Mouse (Mus musculus): ENCODE results near the gene Kank1. TPM values are rescaled to one million over a fixed set of nuclear protein-coding genes. Genes with fewer than 3 reads are reported as not detected.
A peak's percentile ranks its signal among the peaks of the same experiment; 100 is the strongest.

Kank1 gene
- polyA plus RNA-seq, 1 experiment from 2014 or later = 21.8 TPM

DNA sequence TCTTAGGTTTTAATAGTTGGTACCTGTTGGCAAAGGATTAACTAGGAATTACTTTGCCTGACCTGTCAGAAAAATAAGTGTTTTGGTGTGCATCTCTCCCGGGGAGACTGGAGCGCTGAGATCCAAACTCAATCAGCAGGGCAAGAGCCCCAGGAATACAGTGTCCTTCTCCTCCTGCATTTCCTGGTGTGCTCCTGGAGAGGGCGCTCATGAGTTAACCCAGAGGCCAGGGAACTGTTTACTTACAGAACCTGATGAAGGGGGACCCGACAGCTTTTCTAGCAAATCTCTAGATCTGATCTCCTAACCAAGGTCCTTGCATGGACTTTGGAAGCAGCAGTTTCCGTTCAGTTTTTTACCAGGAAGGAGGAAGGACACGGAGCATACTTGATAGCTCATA lies 90.9 kb downstream of the Kank1 start:
- Histone ChIP-seq H3K27me3 (ENCODE audit: control insufficient read depth, insufficient read depth, low read length) (no peaks in the 10 kb centered on the region), H3K9me3 (ENCODE audit: control insufficient read depth, low read depth, low read length) (no peaks in the 10 kb centered on the region), H3K9ac (replicated peaks; ENCODE audit: low read depth, low read length) (no peak overlapping the region), H3K36me3 (ENCODE audit: control insufficient read depth, insufficient read depth, low read length) (no peaks in the 10 kb centered on the region), H3K4me1 (ENCODE audit: control insufficient read depth, insufficient read depth, low read length) (no peaks in the 10 kb centered on the region), H3K27ac (ENCODE audit: low read length) (no peak overlapping the region), H3K4me2 (replicated peaks; ENCODE audit: low read depth, low read length) (no peak overlapping the region), H3K4me3 (ENCODE audit: low read depth, low read length) (no peak overlapping the region)
- 63% methylated on average over 6 of the region's 6 CpGs for WGBS
- ATAC-seq (ENCODE audit: insufficient number of reproducible peaks, insufficient read depth, low FRiP score, low read depth) = no peak

DNA sequence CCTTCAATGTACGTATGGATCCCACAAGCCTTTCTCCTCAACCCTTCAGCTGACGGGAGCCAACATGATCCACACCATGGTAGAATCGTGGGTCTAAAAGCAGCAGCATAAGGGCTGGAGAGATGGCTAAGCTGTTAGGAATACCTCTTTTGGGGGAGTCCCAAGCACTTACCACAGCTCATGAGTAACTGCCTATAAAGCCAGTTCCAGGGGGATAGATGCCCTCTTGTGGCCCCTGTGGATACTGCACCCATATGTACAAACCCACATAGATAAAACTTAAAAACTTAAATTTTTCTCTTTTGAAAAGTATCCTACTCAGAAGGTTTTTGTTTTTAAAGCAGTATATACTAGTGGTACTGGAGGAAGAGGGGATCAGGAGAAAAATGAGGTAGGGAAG lies 97.6 kb downstream of the Kank1 start:
- Histone ChIP-seq H3K36me3 (ENCODE audit: control insufficient read depth, insufficient read depth, low read length) (no peaks in the 10 kb centered on the region), H3K4me1 (ENCODE audit: control insufficient read depth, insufficient read depth, low read length) (no peaks in the 10 kb centered on the region), H3K4me2 (replicated peaks; ENCODE audit: low read depth, low read length) (no peak overlapping the region), H3K9ac (replicated peaks; ENCODE audit: low read depth, low read length) (no peak overlapping the region), H3K4me3 (ENCODE audit: low read depth, low read length) (no peak overlapping the region), H3K27ac (ENCODE audit: low read length) (no peak overlapping the region), H3K9me3 (ENCODE audit: control insufficient read depth, low read depth, low read length) (no peaks in the 10 kb centered on the region), H3K27me3 (ENCODE audit: control insufficient read depth, insufficient read depth, low read length) (no peaks in the 10 kb centered on the region)
- ATAC-seq (ENCODE audit: insufficient number of reproducible peaks, insufficient read depth, low FRiP score, low read depth) = no peak
- WGBS = 60% methylated on average over 3 of the region's 3 CpGs

DNA sequence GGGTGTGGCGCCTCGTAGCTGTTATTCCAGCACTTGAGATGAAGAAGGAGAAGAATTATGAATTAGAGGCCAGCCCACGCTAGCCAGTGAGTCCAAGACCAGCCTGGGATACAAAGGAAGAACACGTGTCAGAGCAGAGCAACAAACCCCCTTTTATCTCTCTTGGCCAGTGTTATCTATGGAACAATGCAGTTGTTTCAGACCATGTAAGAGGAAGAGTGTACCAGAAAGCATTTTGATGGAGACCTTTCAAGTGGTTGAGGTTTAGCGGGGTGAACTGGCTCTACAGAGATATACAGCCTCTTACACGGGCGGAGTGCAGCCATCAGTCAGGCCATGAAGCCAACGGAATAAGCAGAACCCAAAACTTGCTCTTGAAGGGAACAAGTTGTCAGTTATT lies 100.0 kb downstream of the Kank1 start:
- 80% methylated on average over 8 of the region's 8 CpGs for WGBS
- Histone ChIP-seq H3K27ac (ENCODE audit: low read length) (no peak overlapping the region), H3K4me2 (replicated peaks; ENCODE audit: low read depth, low read length) (no peak overlapping the region)

DNA sequence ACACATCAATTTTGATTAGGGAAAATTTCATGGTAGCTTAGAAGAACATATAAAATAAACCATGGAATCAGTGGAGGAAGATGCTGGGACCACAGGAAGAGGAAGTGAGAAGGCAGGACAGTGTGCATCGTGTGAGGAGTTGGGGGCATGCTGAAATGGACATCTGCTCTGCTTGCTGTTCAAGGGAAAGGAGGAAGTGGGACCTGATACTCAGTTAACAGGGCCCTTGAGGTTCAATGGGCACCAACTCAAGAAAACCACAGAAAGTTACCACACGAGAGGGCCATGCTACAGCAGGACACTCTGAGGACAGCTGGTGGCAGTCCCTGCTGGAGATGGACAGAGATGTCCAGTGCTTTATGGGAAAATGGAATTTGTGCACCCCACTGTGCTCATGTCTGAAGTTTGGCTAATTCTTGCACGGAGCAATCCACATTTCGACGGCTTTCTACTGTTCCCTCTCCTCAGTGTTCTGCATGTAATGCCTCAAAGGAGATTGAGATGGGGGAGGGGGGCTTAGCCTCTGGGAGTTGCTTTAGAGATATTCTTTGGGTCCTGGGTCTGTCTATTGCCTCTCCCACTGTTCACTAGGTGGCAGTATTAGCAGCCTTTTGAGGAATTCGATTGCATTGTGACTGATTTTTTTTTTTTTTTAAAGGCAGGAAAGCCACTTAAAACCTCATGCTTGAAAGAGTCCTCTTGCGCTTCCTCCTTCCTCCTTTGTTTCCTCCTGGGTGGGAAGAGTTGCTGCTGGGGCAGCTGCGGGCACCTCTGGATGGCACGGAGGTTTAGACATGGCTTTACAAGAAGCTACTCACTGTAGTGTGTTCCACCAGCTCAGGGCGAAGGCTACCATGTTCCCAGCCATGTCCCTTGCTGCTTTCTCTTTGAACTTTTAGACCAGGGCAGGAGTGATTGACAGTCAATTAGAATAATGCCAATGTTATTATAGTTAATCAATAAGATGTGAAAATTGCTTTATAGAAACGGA lies 104.2 kb downstream of the Kank1 start:
- no peak; the same call in 1 of the 2 replicates for ATAC-seq (ENCODE audit: insufficient number of reproducible peaks, insufficient read depth, low FRiP score, low read depth)
- H3K4me3 ChIP-seq (ENCODE audit: low read depth, low read length) = no peak overlapping the region
- no peaks in the 10 kb centered on the region for H3K9me3 ChIP-seq (ENCODE audit: control insufficient read depth, low read depth, low read length)
- H3K4me2 ChIP-seq (replicated peaks; ENCODE audit: low read depth, low read length) = no peak overlapping the region
- H3K9ac ChIP-seq (replicated peaks; ENCODE audit: low read depth, low read length) = no peak overlapping the region
- WGBS = 51% methylated on average over 11 of the region's 11 CpGs
- peaks cover 8% of the 10 kb centered on the region; the same call in 1 of the 2 replicates for H3K4me1 ChIP-seq (ENCODE audit: control insufficient read depth, insufficient read depth, low read length)
- no peak overlapping the region for H3K27ac ChIP-seq (ENCODE audit: low read length)
- no peaks in the 10 kb centered on the region for H3K36me3 ChIP-seq (ENCODE audit: control insufficient read depth, insufficient read depth, low read length)
- no peaks in the 10 kb centered on the region for H3K27me3 ChIP-seq (ENCODE audit: control insufficient read depth, insufficient read depth, low read length)

More for the DNA sequence above, 100.0 kb downstream of the Kank1 start:
- H3K9me3 ChIP-seq (ENCODE audit: control insufficient read depth, low read depth, low read length) = no peaks in the 10 kb centered on the region
- H3K36me3 ChIP-seq (ENCODE audit: control insufficient read depth, insufficient read depth, low read length) = no peaks in the 10 kb centered on the region
- no peak overlapping the region for H3K9ac ChIP-seq (replicated peaks; ENCODE audit: low read depth, low read length)
- ATAC-seq (ENCODE audit: insufficient number of reproducible peaks, insufficient read depth, low FRiP score, low read depth) = no peak
- no peaks in the 10 kb centered on the region for H3K27me3 ChIP-seq (ENCODE audit: control insufficient read depth, insufficient read depth, low read length)
- H3K4me1 ChIP-seq (ENCODE audit: control insufficient read depth, insufficient read depth, low read length) = no peaks in the 10 kb centered on the region
- no peak overlapping the region for H3K4me3 ChIP-seq (ENCODE audit: low read depth, low read length)

DNA sequence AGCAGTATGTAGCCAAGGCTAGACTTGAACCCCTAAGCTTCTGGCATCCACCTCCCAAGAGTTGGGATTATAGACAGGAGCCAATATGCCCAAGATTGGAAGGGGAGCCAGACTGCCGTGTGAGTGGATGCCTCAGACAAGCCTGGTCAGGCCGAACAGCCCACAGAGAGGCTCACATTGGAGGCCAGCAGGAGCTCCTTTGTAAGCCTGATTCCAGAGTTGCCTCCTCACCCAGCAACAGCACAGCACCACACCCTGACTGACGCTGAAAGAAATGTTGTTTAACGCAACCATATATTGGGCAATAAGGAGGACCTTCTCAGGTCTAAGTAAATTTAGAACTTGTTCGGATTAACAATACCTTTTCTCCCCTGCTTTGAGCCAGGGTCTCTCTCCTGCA lies 105.3 kb downstream of the Kank1 start:
- no peak for ATAC-seq (ENCODE audit: insufficient number of reproducible peaks, insufficient read depth, low FRiP score, low read depth)
- Histone ChIP-seq H3K9me3 (ENCODE audit: control insufficient read depth, low read depth, low read length) (no peaks in the 10 kb centered on the region), H3K9ac (replicated peaks; ENCODE audit: low read depth, low read length) (no peak overlapping the region), H3K27ac (ENCODE audit: low read length) (no peak overlapping the region), H3K4me1 (ENCODE audit: control insufficient read depth, insufficient read depth, low read length) (peaks cover 8% of the 10 kb centered on the region; the same call in 1 of the 2 replicates), H3K36me3 (ENCODE audit: control insufficient read depth, insufficient read depth, low read length) (no peaks in the 10 kb centered on the region), H3K4me2 (replicated peaks; ENCODE audit: low read depth, low read length) (no peak overlapping the region), H3K4me3 (ENCODE audit: low read depth, low read length) (no peak overlapping the region), H3K27me3 (ENCODE audit: control insufficient read depth, insufficient read depth, low read length) (no peaks in the 10 kb centered on the region)
- WGBS = 82% methylated on average over 5 of the region's 5 CpGs

DNA sequence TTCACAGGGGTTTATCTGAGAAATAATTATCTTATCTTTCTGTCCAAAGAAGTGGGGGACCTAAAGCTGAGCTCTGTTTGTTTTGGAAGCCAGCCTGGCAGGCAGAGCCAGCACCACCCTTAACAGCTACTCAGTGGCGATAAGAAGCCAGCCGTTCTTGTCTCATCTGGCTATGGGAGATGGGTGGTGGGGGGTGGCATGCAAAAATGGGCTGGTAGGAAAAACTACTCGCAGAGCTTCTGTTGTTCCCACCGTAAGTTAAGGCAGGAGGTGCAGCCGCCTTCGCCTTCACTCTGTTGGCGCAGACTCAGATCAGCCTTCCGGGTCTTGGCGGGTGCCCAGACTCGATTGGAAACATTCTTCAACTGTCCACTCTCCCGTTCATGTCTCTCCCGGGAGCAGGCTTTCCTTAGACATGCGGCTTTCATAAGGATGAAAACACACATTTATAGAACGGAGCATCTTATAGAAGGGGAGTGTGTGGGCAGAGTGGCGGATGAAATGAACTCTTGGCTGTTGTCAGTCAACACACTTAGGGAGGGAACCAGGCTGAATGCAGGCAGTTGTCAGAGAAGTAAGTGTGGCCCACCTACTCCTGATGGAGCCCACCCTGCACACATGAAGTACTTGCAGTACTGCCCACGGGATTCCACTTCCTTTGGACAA lies 107.0 kb downstream of the Kank1 start:
- H3K9me3 ChIP-seq (ENCODE audit: control insufficient read depth, low read depth, low read length) = no peaks in the 10 kb centered on the region
- ATAC-seq (ENCODE audit: insufficient number of reproducible peaks, insufficient read depth, low FRiP score, low read depth) = peak; percentile 56; the same call in 1 of the 2 replicates
- no peak overlapping the region for H3K4me3 ChIP-seq (ENCODE audit: low read depth, low read length)
- H3K27me3 ChIP-seq (ENCODE audit: control insufficient read depth, insufficient read depth, low read length) = no peaks in the 10 kb centered on the region
- H3K4me1 ChIP-seq (ENCODE audit: control insufficient read depth, insufficient read depth, low read length) = peaks cover 8% of the 10 kb centered on the region; the same call in 1 of the 2 replicates
- no peak overlapping the region for H3K9ac ChIP-seq (replicated peaks; ENCODE audit: low read depth, low read length)
- H3K27ac ChIP-seq (ENCODE audit: low read length) = no peak overlapping the region
- no peaks in the 10 kb centered on the region for H3K36me3 ChIP-seq (ENCODE audit: control insufficient read depth, insufficient read depth, low read length)
- peak overlapping the region; percentile 18 for H3K4me2 ChIP-seq (replicated peaks; ENCODE audit: low read depth, low read length)
- 48% methylated on average over 16 of the region's 16 CpGs for WGBS

DNA sequence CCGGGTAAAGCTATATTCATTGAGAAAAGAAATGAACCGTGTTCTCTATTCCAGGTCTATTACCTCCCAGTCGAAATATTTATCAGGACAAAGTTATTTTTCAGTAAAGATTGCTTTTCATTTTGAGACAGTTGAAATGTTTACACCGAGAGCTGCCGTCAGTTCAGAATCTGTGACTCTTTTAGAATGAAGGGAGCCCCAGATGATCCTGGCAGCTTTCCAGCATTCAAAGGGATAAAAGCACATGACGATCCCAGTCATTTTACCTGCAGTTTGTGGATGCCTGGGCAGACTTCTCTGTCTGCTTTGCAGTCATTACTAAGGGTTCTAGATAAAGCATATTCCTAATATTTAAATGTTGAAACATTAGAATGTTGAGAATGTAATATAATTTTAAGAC lies 107.6 kb downstream of the Kank1 start:
- no peak overlapping the region for H3K4me3 ChIP-seq (ENCODE audit: low read depth, low read length)
- H3K27ac ChIP-seq (ENCODE audit: low read length) = no peak overlapping the region
- no peaks in the 10 kb centered on the region for H3K36me3 ChIP-seq (ENCODE audit: control insufficient read depth, insufficient read depth, low read length)
- 35% methylated on average over 6 of the region's 6 CpGs for WGBS
- H3K27me3 ChIP-seq (ENCODE audit: control insufficient read depth, insufficient read depth, low read length) = no peaks in the 10 kb centered on the region
- H3K4me2 ChIP-seq (replicated peaks; ENCODE audit: low read depth, low read length) = no peak overlapping the region
- H3K4me1 ChIP-seq (ENCODE audit: control insufficient read depth, insufficient read depth, low read length) = peaks cover 8% of the 10 kb centered on the region; the same call in 1 of the 2 replicates
- no peak overlapping the region for H3K9ac ChIP-seq (replicated peaks; ENCODE audit: low read depth, low read length)
- no peaks in the 10 kb centered on the region for H3K9me3 ChIP-seq (ENCODE audit: control insufficient read depth, low read depth, low read length)
- no peak for ATAC-seq (ENCODE audit: insufficient number of reproducible peaks, insufficient read depth, low FRiP score, low read depth)

DNA sequence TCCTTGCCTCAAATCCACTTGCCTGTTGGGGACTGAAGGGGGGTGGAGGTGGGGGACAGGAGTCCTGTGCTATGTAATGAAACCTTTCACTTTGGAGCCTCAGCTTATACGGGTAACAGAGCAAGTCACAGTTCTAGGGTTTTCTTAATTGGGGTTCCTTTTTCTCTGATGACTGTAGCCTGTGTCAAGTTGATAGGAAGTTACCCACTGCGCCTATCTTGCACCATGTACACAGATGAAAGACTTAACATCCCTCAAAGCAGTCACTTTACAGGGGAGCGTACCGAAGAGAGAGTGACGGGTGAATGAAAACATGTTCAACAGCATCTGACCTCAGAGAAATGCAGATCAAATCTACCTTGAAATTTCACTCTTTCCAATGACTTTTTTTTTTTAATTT lies 109.2 kb downstream of the Kank1 start:
- Histone ChIP-seq H3K4me1 (ENCODE audit: control insufficient read depth, insufficient read depth, low read length) (peaks cover 8% of the 10 kb centered on the region), H3K27me3 (ENCODE audit: control insufficient read depth, insufficient read depth, low read length) (no peaks in the 10 kb centered on the region), H3K9me3 (ENCODE audit: control insufficient read depth, low read depth, low read length) (no peaks in the 10 kb centered on the region), H3K4me2 (replicated peaks; ENCODE audit: low read depth, low read length) (no peak overlapping the region), H3K4me3 (ENCODE audit: low read depth, low read length) (no peak overlapping the region), H3K27ac (ENCODE audit: low read length) (no peak overlapping the region), H3K9ac (replicated peaks; ENCODE audit: low read depth, low read length) (no peak overlapping the region), H3K36me3 (ENCODE audit: control insufficient read depth, insufficient read depth, low read length) (no peaks in the 10 kb centered on the region)
- 85% methylated on average over 5 of the region's 5 CpGs for WGBS
- no peak for ATAC-seq (ENCODE audit: insufficient number of reproducible peaks, insufficient read depth, low FRiP score, low read depth)

Measured in stomach, embryonic 14.5 days (tissue).